Mouse (Mus musculus): Measurements from ENCODE around the gene Plekhj1.

Gene Plekhj1

DNA sequence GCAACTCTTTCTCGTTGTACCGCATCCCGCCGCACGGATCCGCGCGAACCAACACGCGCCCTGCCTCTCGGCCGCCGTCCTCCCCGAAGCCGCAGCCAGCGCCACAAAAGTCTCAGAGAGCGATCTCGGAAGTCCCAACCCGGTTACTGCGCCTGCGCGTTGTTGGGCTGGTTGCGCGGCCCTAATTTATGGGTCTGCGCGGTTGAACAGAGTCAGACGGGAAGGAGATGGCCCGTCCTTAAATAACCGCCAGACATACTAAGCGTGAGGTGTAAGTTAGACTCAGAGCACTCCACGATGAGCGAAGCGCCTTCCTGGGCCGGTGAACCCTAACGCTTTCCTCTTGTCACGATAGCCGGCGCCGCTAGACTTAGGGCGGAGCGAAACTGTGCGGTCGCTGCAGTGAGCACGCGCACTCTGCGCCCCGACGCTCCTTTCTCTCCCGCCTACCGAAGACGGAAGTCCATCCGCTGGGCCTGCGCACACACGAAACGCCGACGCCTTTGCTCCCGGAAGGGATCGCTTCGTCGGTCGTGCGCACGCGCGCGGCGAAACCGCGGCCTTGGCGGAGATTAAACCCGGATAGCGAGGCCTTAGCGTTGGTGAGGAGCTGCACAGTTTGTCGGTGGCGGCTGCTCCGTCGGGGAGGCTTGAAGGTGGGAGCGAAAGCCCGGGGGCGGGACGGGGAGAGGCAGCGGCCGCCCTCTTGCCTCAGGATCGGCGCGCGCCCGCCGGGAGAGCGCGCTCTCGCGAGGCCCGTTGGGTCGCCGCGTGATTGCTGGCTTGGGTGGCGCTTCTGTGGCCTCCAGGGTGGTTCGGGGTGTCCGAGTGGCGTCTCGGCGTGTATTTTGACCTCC is at the start of gene Plekhj1, which contains the start of gene Sf3a2:
Gene Plekhj1 (minus strand): TSS at position 477 of the 857 bp plus-strand sequence.
Gene Sf3a2 (plus strand): TSS at position 49 of the 857 bp plus-strand sequence.
- DNase-seq: peak; percentile 98 to 99

DNA sequence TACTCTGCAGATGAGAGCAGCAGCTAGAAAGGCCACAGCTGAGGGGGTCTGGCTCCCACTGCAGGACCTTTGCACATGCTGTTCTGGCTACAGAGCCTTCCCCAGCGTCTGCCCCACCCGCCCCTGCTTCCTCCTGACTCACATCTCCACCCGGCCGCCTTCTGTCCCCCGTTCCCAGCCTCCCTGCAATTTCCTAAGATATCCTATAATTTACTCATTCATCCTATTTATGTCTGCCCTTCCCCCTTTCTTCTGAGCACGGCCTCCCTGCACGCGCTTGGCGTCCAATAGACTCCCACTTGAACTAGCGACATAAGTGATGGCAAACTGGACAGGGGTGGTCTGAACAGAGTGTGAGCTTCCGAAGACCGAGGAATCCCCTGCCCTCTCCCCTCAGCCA is 47.3 kb upstream of the Plekhj1 start:
- no peak for DNase-seq

DNA sequence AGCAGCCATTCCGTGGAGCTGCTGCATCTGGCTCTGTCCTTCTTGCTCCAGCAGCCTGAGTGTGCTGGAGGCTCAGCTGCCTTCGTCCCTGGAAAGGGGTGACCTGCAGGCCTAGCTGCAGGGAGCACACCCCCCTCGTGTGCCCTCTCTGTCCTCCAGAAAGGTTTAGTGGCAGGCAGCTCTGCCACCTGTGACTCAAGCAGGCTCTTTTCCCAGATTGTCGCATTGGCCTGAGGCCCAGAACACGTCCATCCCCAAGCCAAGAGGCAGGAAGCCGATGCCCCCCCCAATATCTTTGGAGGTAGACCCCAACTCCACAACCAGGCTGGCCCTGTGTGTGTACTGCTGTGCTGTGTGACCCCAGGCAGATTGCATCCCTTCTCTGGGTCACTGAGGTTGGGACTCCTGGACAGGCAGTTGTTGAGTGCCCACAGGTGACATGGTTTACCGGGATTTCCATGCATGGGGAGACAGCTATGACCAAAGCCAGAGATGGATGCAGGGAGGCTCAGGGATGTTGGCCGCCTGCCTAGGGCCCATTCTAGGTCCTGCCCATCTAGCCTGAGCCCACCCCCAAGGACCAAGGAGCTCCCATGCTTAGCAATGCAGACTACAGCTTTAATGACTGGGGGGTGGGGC is 46.7 kb upstream of the Plekhj1 start:
- DNase-seq: peak; percentile 48 to 64

DNA sequence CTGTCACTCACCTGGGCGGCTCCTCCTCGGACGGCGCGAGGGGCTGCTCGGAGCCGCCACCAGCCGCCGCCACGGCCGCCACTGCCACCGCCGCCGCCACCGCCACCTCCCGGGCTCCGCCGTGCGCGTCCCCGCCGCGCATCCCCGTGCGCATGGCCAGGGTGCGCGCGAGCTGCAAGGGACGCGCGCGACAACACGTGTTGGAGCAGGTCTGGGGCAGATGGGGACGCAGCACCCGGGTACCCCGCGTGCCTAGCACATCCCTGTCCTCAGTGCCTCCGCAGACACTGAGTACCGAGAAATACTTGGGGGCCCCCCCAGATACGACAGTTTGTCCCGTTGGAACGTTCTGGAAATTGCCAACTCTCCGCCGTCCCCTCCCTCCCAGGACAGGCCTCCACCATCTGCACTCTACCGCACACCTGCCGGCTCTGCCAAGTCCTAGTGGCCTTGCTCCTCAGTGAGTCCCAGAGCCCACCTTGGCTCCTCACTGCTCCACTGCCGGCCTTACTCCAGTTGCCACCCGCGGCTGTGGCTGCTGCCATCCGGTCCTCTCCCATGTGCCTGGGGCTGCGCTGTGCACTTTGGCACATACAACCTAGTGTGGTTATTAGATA is 45.6 kb upstream of the Plekhj1 start, which contains the start of gene Lingo3:
Gene Lingo3 (minus strand): TSS at position 109 of the 617 bp plus-strand sequence.
- DNase-seq: peak; percentile 88 to 92

DNA sequence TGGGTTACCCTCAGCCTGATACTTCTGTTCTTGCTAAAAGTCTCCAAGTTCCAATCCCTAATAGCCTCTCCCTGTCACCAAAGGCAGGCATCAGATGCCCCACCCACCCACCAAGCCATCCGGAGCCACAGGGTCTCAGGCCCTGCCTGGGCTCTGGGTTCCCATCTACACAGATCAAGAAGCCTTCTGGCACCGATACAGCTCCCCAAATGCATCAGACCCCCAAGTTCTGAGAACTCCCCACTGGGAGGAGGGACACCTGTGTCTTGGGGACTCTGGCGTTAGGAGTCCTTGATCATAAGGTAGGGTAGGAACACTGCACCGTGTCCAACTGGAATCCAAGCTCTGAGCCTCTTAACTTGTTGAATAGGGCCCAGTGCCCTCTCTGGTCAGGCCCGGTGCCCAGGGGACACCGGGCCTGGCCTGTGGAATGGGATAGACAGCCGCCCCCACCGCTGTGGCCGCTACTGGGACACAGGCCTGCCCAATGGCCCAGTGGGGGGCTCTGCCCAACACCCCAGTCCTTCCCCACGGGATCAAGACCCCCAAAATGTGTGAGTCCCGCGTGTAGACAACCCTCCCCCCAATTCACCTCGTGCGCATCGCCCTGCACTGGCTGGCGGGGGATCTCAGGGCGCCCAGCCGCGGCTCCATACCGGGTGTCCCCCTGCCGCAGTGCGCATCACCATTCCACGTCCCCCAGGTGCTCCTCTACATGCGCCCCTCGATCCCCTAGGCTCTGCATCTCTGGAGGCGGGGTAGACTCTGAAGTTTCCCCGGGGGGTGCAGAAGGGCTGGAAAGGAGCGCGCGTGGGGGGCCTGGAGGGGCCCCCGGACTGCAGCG is 44.9 kb upstream of the Plekhj1 start:
- DNase-seq: peak; percentile 52 to 59

DNA sequence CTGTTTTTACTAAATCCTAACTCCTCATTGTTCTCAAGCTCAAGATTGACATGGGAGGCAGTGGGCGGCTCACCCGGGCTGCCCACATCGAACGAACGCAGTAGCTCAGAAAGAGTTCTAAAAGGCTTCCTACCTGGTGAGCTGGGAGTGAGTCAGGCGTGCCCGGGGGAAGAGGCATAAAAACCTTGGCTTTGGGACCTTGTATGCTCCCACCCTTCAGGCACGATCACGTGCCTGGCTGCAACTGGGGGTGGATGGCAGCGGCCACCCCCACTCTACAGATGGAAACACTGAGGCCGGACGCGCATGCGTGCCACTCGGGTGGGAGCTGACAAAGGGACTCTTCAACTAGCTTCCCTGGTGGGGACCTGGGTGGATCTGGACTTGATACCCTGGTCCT is 43.9 kb upstream of the Plekhj1 start:
- no peak for DNase-seq

DNA sequence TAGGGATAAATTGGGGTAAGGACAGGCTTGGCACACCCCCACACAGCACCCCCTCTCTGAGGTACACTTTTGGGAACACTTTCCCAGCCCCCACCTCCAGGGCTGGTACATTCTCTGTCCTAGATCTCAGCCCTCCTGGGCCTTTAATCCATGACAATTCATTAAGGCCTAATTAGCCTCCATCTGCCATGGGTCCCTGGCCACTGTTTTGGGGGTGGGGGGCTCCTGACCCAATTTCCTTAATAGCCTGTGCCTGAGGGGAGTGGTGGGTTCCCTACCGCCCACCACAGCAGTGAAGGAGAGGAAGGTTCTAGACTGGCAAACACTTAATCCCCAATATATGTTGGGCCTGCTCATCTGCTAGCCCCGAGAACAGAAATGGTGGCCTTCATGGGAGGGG is 43.3 kb upstream of the Plekhj1 start:
- DNase-seq: no peak

DNA sequence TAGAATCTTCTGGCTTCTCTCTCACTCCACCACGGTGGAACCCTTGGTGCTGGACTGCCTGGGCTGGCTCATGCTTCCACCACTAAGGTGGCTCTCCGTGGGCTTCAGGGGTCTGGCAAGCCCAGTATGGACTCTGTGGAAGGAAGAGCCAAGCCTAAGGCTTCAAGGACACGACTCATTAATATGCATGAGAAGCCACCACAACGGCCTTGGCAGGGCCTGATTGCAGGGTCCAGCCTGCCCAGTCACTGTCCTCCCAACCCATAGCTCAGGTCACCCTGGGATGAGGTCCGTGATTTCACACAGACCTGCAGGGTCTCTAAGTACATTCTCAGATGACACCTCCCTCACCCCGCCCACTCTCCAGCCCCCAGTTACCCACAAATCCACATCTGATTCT is 41.4 kb upstream of the Plekhj1 start:
- peak in 1 of 2 experiments; percentile 22 for DNase-seq

DNA sequence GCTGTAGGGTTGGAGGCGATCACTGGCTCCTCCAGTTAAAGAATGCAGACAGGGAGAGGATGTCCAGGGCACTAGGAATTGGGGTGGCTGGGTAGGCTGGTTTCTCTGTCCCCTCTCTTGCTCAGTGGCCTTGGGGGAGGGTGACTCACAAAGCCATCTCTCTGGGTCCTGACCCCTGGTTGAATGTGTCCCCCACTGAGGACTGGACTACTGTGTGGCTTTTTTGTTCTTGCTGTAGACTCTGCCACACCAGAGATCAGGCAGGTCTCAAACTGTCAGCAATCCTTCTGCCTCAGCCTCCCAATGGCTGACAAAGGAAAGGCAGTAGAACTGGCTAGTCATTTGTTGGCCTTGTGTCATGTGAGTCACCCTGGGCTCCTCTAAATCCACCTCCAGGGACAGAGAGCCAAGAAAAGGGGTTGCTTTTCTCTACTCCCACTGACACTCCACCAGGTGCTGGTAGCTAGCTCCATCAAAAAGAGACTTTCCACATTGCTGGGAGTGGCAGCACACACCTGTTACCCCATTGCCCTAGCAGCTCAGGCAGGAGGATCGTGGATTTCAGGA is 40.0 kb upstream of the Plekhj1 start:
- DNase-seq: peak in 1 of 2 experiments; percentile 50

DNA sequence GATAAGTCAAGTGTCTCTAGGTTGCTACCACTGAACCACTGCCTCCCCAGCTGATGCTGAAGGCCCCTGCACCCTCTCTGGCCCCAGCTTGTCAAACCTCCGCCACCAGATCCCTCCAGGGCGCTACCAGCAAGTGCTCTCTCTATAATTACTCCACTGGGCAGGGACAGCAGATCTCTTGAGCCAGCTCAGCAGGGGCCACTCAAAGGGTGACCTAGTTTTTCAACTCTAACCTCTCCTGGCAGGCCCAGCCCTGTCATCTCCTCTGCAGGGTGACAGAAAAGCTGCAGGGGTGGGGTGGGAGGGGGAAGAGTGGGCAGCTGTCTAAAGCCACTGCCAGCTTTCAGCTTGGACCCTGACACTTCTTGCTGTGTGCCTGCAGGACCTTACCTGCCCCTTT is 39.4 kb upstream of the Plekhj1 start:
- DNase-seq: peak; percentile 76 to 78

DNA sequence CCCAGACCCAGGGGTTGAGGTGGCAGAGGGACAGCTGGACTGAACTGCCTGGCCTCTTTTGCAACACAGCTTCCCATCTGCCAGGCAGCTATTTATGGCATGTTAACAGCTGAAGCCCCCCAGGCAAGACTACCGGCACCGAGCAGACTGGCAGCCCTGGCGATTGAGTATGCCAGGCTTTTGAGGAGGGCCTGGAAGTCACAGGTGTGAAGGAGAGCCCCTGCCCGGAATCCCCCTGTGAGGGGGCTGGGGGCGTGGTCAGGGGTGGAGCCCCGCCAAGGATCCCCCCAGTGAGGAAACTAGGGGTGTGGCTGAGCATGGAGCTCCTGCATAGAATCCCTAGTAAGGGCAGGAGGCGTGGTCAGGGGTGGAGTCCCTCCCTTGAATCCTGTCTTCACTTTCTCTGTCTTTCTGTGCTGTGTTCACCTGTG is 38.5 kb upstream of the Plekhj1 start:
- peak; percentile 64 to 71 for DNase-seq

DNA sequence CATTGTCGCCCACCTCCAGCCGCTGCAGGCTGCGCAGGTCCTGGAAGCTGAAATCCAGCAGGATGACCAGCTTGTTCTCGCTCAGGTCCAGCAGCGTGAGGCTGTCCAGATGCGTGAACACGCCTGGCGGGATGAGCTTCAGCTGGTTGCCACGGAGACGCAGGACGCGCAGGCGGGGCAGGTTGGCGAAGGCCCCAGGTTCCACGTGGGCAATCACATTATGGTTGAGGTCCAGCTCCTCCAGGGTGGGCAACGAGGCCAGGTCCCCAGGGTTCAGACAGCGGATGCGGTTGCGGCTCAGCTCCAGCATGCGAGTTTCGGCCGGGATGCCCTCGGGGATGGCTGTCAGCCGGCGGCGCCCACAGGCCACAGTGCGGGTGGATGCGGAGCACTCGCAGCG is 37.2 kb upstream of the Plekhj1 start:
- peak; percentile 44 to 50 for DNase-seq

DNA sequence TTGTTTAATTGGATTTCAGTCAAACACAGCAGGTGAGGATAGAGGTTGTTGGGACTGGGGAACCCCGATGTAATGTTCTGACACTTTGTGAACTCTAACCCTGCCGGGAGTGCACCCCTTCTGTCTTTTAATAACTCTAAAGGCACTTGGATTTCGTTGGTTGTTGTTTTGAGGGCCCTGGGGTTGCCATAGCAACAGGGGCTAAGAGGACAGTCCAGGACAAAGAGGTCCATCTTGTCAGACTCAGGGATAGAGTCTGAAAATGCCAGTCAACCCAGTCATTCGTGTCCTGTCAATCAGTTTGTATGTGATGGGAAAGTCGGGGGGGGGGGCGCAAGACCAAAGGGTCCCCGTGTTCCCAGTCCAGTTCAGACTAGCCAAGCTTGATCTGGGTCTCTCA is 34.4 kb upstream of the Plekhj1 start:
- no peak for DNase-seq

DNA sequence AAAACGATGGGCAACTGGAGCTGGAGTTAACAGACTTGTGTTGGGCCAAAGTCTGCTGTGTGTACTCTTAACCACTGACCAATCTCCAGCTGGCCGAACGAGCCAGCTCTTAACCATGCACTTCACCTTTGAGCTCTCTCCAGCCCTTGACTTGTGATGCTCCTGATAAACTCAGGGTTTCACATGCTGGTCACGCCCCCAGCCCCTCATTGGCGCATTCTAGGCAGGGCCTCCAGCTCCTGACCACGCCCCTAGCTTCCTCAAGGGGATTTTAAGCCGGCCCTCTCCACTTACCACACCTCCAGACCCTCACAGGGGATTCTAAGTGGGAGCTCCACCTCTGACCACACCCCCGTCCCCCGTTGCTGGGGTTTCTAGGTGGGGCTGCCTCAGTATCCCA is 32.7 kb upstream of the Plekhj1 start:
- DNase-seq: peak; percentile 27 to 43

DNA sequence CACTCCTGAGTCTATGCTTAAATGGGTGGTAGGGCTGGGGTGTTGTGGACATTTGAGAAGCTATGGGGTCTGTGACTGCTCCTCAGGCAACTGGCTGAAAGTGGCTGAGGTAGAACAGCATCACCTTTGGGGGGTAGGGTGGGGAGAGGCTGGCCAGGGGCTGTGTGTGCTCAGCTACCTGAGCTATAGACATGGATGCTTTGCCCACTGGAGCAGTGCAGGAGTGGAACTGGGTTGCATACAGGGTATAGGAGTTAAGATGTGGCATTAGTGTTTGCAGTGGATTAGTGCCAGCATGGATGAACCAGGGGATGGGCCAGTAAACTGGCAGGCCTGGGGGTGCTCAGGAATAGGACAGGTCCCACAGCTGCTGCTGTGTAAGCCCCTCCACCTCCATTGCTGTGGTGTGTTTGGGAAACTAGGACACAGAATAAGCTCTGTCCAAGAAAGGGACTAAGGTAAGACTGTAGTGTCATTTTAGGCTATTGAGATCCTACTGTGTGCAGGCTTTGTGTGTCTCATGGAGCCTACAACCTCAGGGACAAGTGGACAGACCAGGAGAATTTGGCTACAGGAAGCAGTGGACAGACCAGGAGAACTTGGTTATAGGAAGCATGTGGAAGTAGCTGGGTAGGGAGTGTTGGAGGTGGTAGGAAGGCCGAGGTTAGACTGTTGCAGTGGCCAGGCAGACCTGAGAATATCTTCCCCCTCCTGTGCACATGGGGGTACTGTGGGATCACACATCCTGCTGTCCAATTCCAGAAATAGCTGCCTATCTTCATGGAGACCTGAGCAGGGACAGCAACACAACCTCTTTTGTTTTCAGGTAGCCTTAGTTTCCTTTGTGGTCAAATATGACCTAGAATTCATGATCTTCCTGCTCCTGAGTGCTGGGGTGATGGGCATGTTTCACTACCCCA is 31.2 kb upstream of the Plekhj1 start:
- peak; percentile 21 to 25 for DNase-seq

DNA sequence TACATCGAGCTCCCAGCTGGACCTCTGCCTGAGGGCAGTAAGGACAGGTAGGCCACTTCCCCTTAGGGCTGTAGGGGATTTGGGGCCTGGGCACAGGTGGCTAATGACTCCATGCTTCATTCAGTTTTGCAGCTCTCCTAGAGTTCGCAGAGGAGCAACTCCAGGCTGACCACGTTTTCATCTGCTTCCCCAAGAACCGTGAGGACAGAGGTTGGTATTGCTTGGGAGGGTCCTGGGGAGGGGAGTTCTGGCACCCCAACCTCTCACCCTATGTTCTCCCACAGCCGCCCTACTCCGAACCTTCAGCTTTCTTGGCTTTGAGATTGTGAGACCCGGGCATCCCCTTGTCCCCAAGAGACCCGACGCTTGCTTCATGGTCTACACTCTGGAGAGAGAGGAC is 30.2 kb upstream of the Plekhj1 start:
- peak in 1 of 2 experiments; percentile 20 for DNase-seq

DNA sequence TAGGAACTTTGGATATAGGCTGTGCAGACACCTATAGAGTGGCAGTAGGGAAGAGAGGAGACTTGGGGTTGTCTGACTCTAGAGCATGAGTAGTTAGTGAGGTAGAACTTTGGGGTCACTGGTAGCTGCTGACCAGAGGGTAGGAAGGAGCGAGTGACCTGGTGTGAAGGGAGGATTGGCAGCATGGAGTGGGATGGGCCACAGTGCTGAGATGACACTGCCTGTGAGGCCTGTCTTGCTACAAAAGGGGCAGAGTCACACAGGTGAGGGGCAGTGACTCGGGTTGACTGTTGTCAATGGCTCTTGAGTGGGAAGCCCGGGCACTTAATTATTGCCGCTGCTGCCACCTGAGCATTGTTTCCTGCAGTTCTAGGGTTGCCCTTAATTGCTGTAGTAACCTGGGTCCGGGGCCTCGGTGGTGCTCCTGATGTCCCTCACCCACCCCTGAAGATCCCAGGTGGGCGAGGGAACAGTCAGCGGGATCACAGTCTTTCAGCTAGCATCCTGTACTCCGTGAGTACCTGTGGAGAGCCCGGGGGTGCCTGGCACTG is 29.5 kb upstream of the Plekhj1 start:
- peak; percentile 37 to 43 for DNase-seq

DNA sequence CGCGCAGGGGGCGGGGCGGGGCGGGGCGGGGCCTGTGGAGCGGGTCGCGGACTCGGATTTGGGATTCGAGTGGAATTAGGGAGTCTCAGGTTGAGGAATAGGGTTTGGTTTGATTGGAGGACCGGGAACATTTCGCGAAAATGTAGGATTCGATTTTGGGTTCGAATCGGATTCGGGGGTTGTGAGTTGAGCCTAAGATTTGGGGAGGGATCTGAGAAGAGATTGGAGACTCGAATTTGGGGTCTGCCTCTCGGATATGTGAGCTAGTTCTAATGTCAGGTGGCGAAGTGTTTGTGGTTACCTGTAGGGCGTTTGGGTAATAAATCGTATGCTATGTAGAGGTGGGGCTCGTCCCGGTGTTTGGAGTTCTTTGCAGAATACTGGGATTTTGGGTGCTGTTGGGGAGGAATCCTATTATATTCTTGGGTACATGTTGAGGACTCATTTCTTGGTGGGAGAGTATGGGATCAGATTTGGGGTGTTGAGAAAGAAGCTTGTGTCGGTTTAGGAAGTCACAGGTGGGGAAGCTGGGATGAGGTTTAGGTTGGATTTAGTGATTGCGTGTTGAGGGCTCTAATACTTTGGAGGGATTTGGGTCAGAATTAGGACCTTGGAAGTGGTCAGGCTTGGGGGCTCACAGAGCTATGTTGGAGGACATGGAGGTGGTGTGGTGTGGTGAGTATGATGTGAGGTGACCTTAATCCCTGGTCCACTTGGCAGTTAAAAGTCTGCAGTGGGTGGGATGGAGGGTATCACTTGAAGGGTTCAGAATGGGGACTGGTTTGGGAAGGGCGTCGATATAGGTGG is 28.8 kb upstream of the Plekhj1 start:
- peak in 1 of 2 experiments; percentile 14 for DNase-seq

DNA sequence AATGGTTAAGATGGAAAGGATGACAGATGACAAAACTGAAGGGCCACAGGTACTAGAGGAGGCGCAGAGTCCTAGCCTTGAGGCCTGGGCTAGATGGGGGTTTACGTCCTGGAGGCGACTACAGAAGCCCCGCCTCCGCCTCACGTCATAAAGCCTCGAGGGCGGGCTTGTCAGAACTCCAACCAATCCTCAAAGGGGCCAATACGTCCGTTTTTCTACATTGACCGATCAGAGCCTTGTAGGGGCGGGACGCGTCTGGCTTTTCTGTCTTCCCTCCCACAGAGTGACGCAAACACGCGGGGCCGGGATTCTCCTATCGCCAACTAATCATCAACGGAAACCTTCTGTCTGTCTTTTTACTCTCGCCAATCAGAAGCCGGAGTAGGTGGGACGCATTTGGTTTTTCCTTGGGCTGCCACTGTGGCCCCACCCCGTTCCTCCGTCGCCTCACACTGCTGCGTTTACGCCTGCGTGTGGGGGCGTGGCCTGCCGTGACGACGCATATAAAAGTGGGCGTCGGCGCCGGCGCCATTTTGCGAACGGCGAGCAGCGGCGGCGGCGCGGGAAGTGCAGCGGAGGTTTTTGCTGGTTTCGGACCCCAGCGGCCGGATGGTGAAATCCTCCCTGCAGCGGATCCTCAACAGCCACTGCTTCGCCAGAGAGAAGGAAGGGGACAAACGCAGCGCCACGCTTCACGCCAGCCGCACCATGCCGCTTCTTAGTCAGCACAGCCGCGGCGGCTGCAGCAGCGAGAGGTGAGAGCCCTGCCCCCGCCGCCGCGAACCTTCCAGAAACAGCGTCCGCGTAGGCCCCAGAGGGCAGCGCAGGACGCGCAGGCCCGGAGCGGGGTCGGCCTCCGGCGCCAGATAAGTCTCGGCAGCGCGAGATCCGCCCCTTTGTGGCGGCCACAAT is 28.0 kb upstream of the Plekhj1 start, which contains the start of gene Oaz1:
Gene Oaz1 (plus strand): TSS at position 506 of the 912 bp plus-strand sequence.
- DNase-seq: peak; percentile 98 to 99
